12 mouse cellular contexts compared by ENCODE assay signal in the genomic region with DNA sequence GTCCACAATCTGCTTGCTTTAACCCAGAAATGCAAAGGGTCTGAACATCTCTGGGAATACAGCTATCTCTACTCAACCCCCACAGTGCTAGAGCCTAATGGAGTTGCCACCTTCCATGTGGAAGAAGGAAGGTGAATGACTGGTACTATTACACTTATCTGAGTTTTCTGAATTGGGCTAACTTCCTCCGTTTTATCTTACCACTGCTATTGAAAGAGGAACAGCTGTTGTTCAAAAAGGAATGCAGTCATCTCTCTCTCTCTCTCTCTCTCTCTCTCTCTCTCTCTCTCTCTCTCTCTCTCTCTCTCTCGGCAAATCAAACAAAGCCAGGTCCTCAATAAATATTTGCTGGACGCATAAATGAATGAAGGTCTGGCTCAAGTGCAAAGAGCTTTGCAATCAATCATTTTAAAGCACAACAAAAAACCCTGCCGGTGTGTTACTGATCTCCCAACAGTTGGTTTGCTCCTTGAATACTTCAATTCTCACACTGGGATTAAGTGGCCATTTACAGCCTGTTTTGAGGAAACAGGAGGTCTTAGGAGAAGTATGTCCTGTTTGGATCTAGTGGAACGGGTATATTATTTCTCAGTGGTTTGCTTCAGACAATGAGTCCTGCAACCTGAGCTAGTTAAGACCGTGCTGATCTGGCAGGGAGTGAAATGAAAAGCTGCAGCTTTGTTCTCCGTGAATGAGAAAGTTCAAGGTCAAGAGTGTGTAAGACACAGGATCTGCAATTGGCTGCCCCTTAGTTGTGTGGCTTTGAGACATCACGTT. TPM values are rescaled to one million over a fixed set of nuclear protein-coding genes. Genes with fewer than 3 reads are reported as not detected.
DNase-seq lines count a peak whose midpoint lies in the region; ATAC-seq and TF ChIP-seq lines count a peak whose summit lies in the region.
"Had no signal": no experiment of that assay in that cellular context is flagged by ENCODE, and none has a peak within 500 bp of the region (broad histone marks: within the 10 kb centered on the region; RNA-seq: fewer than 3 reads in every experiment).

No protein-coding gene starts in this region.

- H3K79me2 ChIP-seq in myocyte (ENCODE audit: control insufficient read depth, insufficient read depth): no peaks in the 10 kb centered on the region

- H3K27ac ChIP-seq in heart, embryonic 13.5 days (replicated peaks): peak overlapping the region; percentile 56
- H3K27ac ChIP-seq in heart, embryonic 11.5 days (ENCODE audit: low read depth, low read length): no peak overlapping the region
- H3K27ac ChIP-seq in lung, embryonic 16.5 days (ENCODE audit: low read length): no peak overlapping the region; the same call in 1 of the 2 replicates
- H3K27ac ChIP-seq in forebrain, embryonic 10.5 days: peak overlapping the region; percentile 67

- 26% methylated on average over 8 of the region's 8 CpGs for WGBS in heart, embryonic 13.5 days
- WGBS in heart, embryonic 11.5 days (ENCODE audit: insufficient replicate concordance): 30% methylated on average over 8 of the region's 8 CpGs
- WGBS in lung, embryonic 16.5 days: 5% methylated on average over 8 of the region's 8 CpGs
- WGBS in forebrain, embryonic 10.5 days: 26% methylated on average over 8 of the region's 8 CpGs

- no peaks in the 10 kb centered on the region for H3K36me3 ChIP-seq in heart, embryonic 13.5 days
- H3K36me3 ChIP-seq in heart, embryonic 11.5 days (ENCODE audit: control insufficient read depth, insufficient read depth, low read length): no peaks in the 10 kb centered on the region
- H3K36me3 ChIP-seq in lung, embryonic 16.5 days (ENCODE audit: control insufficient read depth, insufficient read depth, low read length): no peaks in the 10 kb centered on the region
- H3K36me3 ChIP-seq in forebrain, embryonic 10.5 days (replicated peaks): no peaks in the 10 kb centered on the region
- no peaks in the 10 kb centered on the region for H3K36me3 ChIP-seq in myocyte (ENCODE audit: control insufficient read depth, insufficient read depth)

- peak overlapping the region; percentile 52; the same call in 1 of the 2 replicates for H3K9ac ChIP-seq in heart, embryonic 13.5 days
- no peak overlapping the region for H3K9ac ChIP-seq in heart, embryonic 11.5 days (ENCODE audit: low read depth, low read length)
- H3K9ac ChIP-seq in lung, embryonic 16.5 days (ENCODE audit: low read length): no peak overlapping the region

- ATAC-seq in heart, embryonic 13.5 days (ENCODE audit: extremely low read depth, insufficient number of reproducible peaks, low FRiP score, low TSS enrichment): no peak
- no peak for ATAC-seq in heart, embryonic 11.5 days (replicated peaks; ENCODE audit: insufficient number of reproducible peaks, low FRiP score, low TSS enrichment)
- no peak for ATAC-seq in lung, embryonic 16.5 days (ENCODE audit: low read depth)
- ATAC-seq: CD4-positive, CD25-positive, alpha-beta regulatory T cell, adult 4 months had no signal

- peaks cover 15% of the 10 kb centered on the region for H3K4me1 ChIP-seq in heart, embryonic 13.5 days
- no peaks in the 10 kb centered on the region for H3K4me1 ChIP-seq in heart, embryonic 11.5 days (ENCODE audit: control insufficient read depth, insufficient read depth, low read length)
- peaks cover 6% of the 10 kb centered on the region; the same call in 1 of the 2 replicates for H3K4me1 ChIP-seq in lung, embryonic 16.5 days (replicated peaks; ENCODE audit: control insufficient read depth, insufficient read depth, low read length)
- peaks cover 17% of the 10 kb centered on the region for H3K4me1 ChIP-seq in forebrain, embryonic 10.5 days

- no peak overlapping the region for H3ac ChIP-seq in myocyte (ENCODE audit: control insufficient read depth, insufficient read length)

- no peaks in the 10 kb centered on the region for H3K9me3 ChIP-seq in heart, embryonic 13.5 days
- no peaks in the 10 kb centered on the region for H3K9me3 ChIP-seq in heart, embryonic 11.5 days (replicated peaks; ENCODE audit: control insufficient read depth, low read length)
- H3K9me3 ChIP-seq in lung, embryonic 16.5 days (ENCODE audit: control insufficient read depth, low read length): no peaks in the 10 kb centered on the region
- no peaks in the 10 kb centered on the region for H3K9me3 ChIP-seq in forebrain, embryonic 10.5 days

- TF ChIP-seq POLR2A in myocyte (IDR thresholded peaks at IDR 0.05; ENCODE audit: insufficient read length, low read depth): no peak

- no peak overlapping the region for H3K4me3 ChIP-seq in heart, embryonic 13.5 days
- no peak overlapping the region for H3K4me3 ChIP-seq in heart, embryonic 11.5 days (ENCODE audit: low read depth, low read length)
- no peak overlapping the region for H3K4me3 ChIP-seq in lung, embryonic 16.5 days (ENCODE audit: low read length)
- peak overlapping the region; percentile 16; the same call in 1 of the 2 replicates for H3K4me3 ChIP-seq in forebrain, embryonic 10.5 days
- H3K4me3 ChIP-seq in myocyte: no peak overlapping the region

- peak overlapping the region; percentile 30 for H3K4me2 ChIP-seq in heart, embryonic 13.5 days
- H3K4me2 ChIP-seq in heart, embryonic 11.5 days: no peak overlapping the region
- H3K4me2 ChIP-seq in lung, embryonic 16.5 days (ENCODE audit: low read depth, low read length): peak overlapping the region; percentile 9
- peak overlapping the region; percentile 64 for H3K4me2 ChIP-seq in myocyte (ENCODE audit: low read depth)

- no peak for DNase-seq in lung, postnatal 14 days
- peak; percentile 27 for DNase-seq in forebrain, embryonic 10.5 days (ENCODE audit: extremely low spot score, low spot score)
- DNase-seq in cerebellum, adult 8-10 months: no peak
- no peak for DNase-seq in layer of hippocampus, postnatal 14 days (ENCODE audit: low spot score in 2 of 2)
- DNase-seq: gastrocnemius, postnatal 36 days; lung, postnatal 4 days; thymus, adult 2 months had no signal

- H3K27me3 ChIP-seq in heart, embryonic 13.5 days (replicated peaks): no peaks in the 10 kb centered on the region
- H3K27me3 ChIP-seq in heart, embryonic 11.5 days (ENCODE audit: control insufficient read depth, insufficient read depth, low read length): no peaks in the 10 kb centered on the region
- H3K27me3 ChIP-seq in lung, embryonic 16.5 days (ENCODE audit: control insufficient read depth, insufficient read depth, low read depth, low read length): no peaks in the 10 kb centered on the region
- H3K27me3 ChIP-seq in forebrain, embryonic 10.5 days (ENCODE audit: poor library complexity, severe bottlenecking): peaks cover 51% of the 10 kb centered on the region
- H3K27me3 ChIP-seq in myocyte (ENCODE audit: control insufficient read depth, insufficient read depth, insufficient read length): no peaks in the 10 kb centered on the region

TF ChIP-seq in myocyte, 11 proteins besides CTCF, POLR2A, EP300 and RAD21:
- TF ChIP-seq POLR2AphosphoS2 (IDR thresholded peaks at IDR 0.05; ENCODE audit: insufficient read length, low read depth) (no peak), MYOD1 (IDR thresholded peaks at IDR 0.05; ENCODE audit: control insufficient read depth in 1 of 3, insufficient read length in 2 of 3, low read depth in 2 of 3) (peak in 1 of 3 experiments; percentile 46), E2F4 (IDR thresholded peaks at IDR 0.05; ENCODE audit: insufficient read depth) (no peak), CEBPB (IDR thresholded peaks at IDR 0.05; ENCODE audit: insufficient read depth, poor library complexity, severe bottlenecking) (no peak), MYOG (IDR thresholded peaks at IDR 0.05; ENCODE audit: control insufficient read depth in 1 of 3, insufficient read depth in 1 of 3, insufficient read length in 2 of 3, low read depth in 2 of 3) (peak in 2 of 3 experiments; percentile 17 to 49)

RNA-seq across cellular contexts. Expression of gene Pak1ip1, which starts 6.1 kb away (rescaled TPM):
- polyA plus RNA-seq in heart, embryonic 13.5 days (2015; fragmentation: Nextera tagmentation; extraction: Ambion mirVana): 47.4 and 52.5 TPM in 2 replicates
- 62.8 and 70.1 TPM in 2 replicates for polyA plus RNA-seq in heart, embryonic 11.5 days (2014; fragmentation: Nextera tagmentation; extraction: Ambion mirVana)
- 60.6 and 62.2 TPM in 2 replicates for polyA plus RNA-seq in lung, embryonic 16.5 days (2015; fragmentation: Nextera tagmentation; extraction: Ambion mirVana)
- polyA plus RNA-seq in forebrain, embryonic 10.5 days (2016; fragmentation: Nextera tagmentation; extraction: Ambion mirVana): 87.6 and 87.9 TPM in 2 replicates
- polyA plus RNA-seq in myocyte (2012; fragmentation: generic; extraction: Trizol): 66.3 TPM
- 10 to 100 TPM; 35.4 to 38.1 TPM for total RNA-seq in layer of hippocampus, postnatal 14 days (2021)

RNA-seq across cellular contexts. Expression of gene Tmem14c, which starts 21.4 kb away (rescaled TPM):
- 189 and 250 TPM in 2 replicates for polyA plus RNA-seq in heart, embryonic 13.5 days (2015; fragmentation: Nextera tagmentation; extraction: Ambion mirVana)
- 302 and 305 TPM in 2 replicates for polyA plus RNA-seq in heart, embryonic 11.5 days (2014; fragmentation: Nextera tagmentation; extraction: Ambion mirVana)
- 204 and 223 TPM in 2 replicates for polyA plus RNA-seq in lung, embryonic 16.5 days (2015; fragmentation: Nextera tagmentation; extraction: Ambion mirVana)
- polyA plus RNA-seq in forebrain, embryonic 10.5 days (2016; fragmentation: Nextera tagmentation; extraction: Ambion mirVana): 223 and 224 TPM in 2 replicates
- polyA plus RNA-seq in myocyte (2012; fragmentation: generic; extraction: Trizol): 201 TPM
- 10 to 100 TPM; 70.1 to 70.4 TPM for total RNA-seq in layer of hippocampus, postnatal 14 days (2021)

Comparison
In these comparisons a context has a peak if more than half of its experiments do, and no peak if none do; other contexts are left out.
1. H3K27ac ChIP-seq: peak in heart, embryonic 13.5 days (single experiment) and forebrain, embryonic 10.5 days (single experiment); none in heart, embryonic 11.5 days (single experiment) and lung, embryonic 16.5 days (single experiment).